Mouse (Mus musculus) megakaryocyte-erythroid progenitor cell, adult 5-6 weeks (primary cell): Measurements from ENCODE around the gene Vars. TPM values are rescaled to one million over a fixed set of nuclear protein-coding genes. Genes with fewer than 3 reads are reported as not detected.
A peak's percentile ranks its signal among the peaks of the same experiment; 100 is the strongest.
"Not testable (repeated sequence)": the region's sequence is repeated elsewhere in the genome, so short reads cannot be mapped to it uniquely, and the experiment has no call there.

Experiments
- ATAC-seq: replicated peaks from 2 replicates; pipeline ENCODE4 v1.8.0; 2016; ENCODE audit warnings: mild to moderate bottlenecking, inconsistent platforms; ENCODE audit not compliant: severe bottlenecking, poor library complexity, low FRiP score, low TSS enrichment
- total RNA-seq, 2 experiments: library from RNA; stranded (forward) in 1 of 2; stranded (reverse) in 1 of 2; fragments of 200-1000, 215-1000 nt in 1 of 2; fragments of >200 nt in 1 of 2; fragmentation: Nextera tagmentation in 1 of 2; gene quantifications; 2 replicates each; pipeline ENCODE4 v1.2.3; 2014 to 2017

Gene Vars
- total RNA-seq, 2 experiments from 2014 or later, result 213 to 342 TPM

- ATAC-seq, result peak; percentile 5
Observed at GRCm38 (mm10) chr17:35001452-35002152, 815 bp downstream of the Vars start.

- peak; percentile 49 for ATAC-seq
Observed at GRCm38 (mm10) chr17:35002153-35002865, 1.5 kb downstream of the Vars start.

GRCm38 (mm10) chr17:35003022-35003838 lies 2.4 kb downstream of the Vars start:
- ATAC-seq, result no peak

- ATAC-seq, result no peak
Observed at GRCm38 (mm10) chr17:35004075-35004717, 3.4 kb downstream of the Vars start.

- ATAC-seq, result no peak
Observed at GRCm38 (mm10) chr17:35005158-35005557, 4.4 kb downstream of the Vars start.

- ATAC-seq, result not testable (repeated sequence)
Observed at GRCm38 (mm10) chr17:35005902-35006301, 5.1 kb downstream of the Vars start.

- no peak for ATAC-seq
Observed at GRCm38 (mm10) chr17:35007387-35007991, 6.7 kb downstream of the Vars start.

GRCm38 (mm10) chr17:35009586-35009985 lies 8.8 kb downstream of the Vars start:
- ATAC-seq, result no peak

- ATAC-seq, result no peak
Observed at GRCm38 (mm10) chr17:35011440-35011839, 10.7 kb downstream of the Vars start.

GRCm38 (mm10) chr17:35012430-35012829 lies 11.6 kb downstream of the Vars start:
- no peak for ATAC-seq

GRCm38 (mm10) chr17:35013221-35013620 lies 12.4 kb downstream of the Vars start:
- no peak for ATAC-seq

GRCm38 (mm10) chr17:35015296-35015695 lies 14.5 kb downstream of the Vars start:
- no peak for ATAC-seq

GRCm38 (mm10) chr17:35016376-35016775 lies 15.6 kb downstream of the Vars start, which contains the start of gene Vwa7:
Vwa7 (plus strand) TSS chr17:35016579.
- ATAC-seq, result peak; percentile 38

GRCm38 (mm10) chr17:35016791-35017705 lies 16.3 kb downstream of the Vars start:
- ATAC-seq, result no peak

- no peak for ATAC-seq
Observed at GRCm38 (mm10) chr17:35017706-35018030, 16.9 kb downstream of the Vars start.

- ATAC-seq, result no peak
Observed at GRCm38 (mm10) chr17:35018171-35018570, 17.4 kb downstream of the Vars start.

GRCm38 (mm10) chr17:35019894-35020293 lies 19.1 kb downstream of the Vars start:
- ATAC-seq, result no peak

GRCm38 (mm10) chr17:35020551-35020950 lies 19.8 kb downstream of the Vars start:
- no peak for ATAC-seq
